Mouse (Mus musculus) MN1 (cell line): ENCODE results near the gene Sppl2c.
"Not testable (repeated sequence)": the region's sequence is repeated elsewhere in the genome, so short reads cannot be mapped to it uniquely, and the experiment has no call there.

ENCODE experiments used
- DNase-seq: peaks from one replicate; pipeline ENCODE4 v3.0.0-alpha.2; 2016; ENCODE audit warnings: low spot score

Gene Sppl2c

DNA sequence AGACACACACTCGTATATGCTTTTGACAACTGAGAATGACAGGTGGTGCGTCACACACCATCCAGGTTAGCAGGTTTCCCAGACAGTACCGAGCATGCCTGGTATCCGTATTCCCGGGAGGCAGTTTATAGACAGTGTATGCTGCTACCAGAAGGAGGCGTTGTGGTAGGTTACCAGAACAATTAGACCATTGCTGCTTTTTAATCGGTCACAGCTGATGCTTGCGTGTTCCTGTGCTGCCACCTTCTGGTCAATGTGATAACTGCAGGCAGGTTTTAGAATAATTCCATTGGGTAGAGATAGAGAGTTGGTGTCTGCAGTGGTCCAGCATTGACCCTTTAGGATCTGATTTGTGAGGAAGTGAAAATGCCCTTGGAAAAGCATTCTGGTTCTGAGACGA is 9.7 kb downstream of the Sppl2c start:
- DNase-seq = peak; percentile 92

GRCm38 (mm10) chr11:104197861-104198260 is 11.7 kb downstream of the Sppl2c start:
- DNase-seq = no peak

DNA sequence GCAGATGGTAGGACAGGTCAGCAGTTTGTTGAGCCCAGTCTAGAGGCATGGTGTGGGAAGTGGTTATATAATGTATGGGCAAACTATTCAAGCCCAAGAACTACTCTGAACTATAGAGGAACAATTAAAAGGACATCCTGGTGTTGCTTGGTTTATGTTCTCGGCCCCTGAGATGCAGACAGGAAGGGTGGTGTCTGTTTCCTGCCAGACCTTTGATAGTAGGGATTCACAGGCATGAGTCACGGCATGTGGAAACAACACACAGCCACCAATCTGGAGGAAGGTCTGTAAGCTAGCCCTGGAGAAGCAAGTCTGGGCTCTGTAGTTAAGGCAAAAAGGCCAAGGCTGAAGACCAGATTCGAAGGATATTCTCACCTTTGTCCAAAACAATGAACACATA is 17.1 kb downstream of the Sppl2c start:
- no peak for DNase-seq

GRCm38 (mm10) chr11:104206573-104206972 is 20.4 kb downstream of the Sppl2c start:
- peak; percentile 83 for DNase-seq

GRCm38 (mm10) chr11:104209041-104209440 is 22.9 kb downstream of the Sppl2c start:
- no peak for DNase-seq

DNA sequence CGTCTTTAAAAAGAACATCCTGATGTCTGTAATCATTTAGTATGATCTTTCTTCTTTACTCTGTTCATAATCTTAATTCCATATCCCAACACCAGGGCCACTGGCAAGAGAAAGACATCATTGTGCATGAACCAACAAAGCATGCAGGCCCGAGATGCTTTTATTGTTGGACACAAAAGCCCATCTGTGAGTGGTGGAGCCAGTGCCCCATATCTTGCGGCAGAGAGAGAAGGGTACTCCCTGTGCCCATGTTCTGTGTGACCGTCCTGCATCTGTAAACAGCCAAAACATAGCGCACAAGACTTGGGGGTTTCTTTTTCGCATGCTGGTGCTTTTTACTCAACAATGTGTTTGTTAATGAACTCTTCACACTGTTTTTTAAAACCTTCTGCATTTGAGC is 25.1 kb downstream of the Sppl2c start:
- no peak for DNase-seq

GRCm38 (mm10) chr11:104214128-104214527 is 28.0 kb downstream of the Sppl2c start:
- DNase-seq = not testable (repeated sequence)

DNA sequence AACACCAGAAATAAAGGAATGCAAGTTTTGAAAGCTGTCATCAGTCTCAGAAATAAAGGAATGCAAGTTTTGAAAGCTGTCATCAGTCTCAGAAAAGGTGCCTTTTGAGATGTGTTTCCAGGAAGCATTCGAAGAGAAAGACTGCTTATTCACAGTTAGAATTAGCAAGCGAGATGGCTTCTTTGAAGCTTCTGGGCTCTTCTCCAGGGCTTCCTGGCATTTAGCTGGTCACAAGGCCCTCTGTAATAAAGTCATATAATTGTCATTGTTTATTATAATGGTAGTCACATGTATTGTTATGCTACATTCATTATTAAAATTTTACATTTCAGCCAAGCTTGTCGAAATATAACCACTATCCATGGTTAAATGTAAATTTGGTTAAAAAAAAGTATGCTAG is 31.9 kb downstream of the Sppl2c start:
- DNase-seq = no peak

- no peak for DNase-seq
Observed at GRCm38 (mm10) chr11:104220291-104220690, 34.2 kb downstream of the Sppl2c start.

DNA sequence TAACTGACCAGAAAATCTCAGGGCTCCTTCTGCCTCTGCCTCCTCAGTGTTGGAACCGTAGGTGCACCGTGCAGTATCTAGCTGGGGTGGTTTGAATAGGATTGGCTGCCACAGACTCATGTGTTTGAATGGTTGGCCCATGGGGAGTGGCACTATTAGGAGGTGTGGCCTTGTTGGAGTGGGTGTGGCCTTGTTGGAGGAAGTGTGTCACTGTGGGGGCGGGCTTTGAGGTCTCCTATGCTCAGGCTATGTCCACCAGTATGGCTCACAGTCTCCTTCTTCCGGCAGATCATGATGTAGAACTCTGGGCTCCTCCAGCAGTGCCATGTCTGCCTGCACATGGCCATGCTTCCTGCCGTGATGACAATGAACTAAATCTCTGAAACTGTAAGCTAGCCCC is 35.6 kb downstream of the Sppl2c start:
- no peak for DNase-seq

GRCm38 (mm10) chr11:104223301-104223700 is 37.2 kb downstream of the Sppl2c start:
- peak; percentile 35 for DNase-seq

GRCm38 (mm10) chr11:104229391-104229790 is 43.3 kb downstream of the Sppl2c start:
- no peak for DNase-seq

GRCm38 (mm10) chr11:104230066-104230778 is 44.1 kb downstream of the Sppl2c start:
- peak; percentile 52 for DNase-seq

DNA sequence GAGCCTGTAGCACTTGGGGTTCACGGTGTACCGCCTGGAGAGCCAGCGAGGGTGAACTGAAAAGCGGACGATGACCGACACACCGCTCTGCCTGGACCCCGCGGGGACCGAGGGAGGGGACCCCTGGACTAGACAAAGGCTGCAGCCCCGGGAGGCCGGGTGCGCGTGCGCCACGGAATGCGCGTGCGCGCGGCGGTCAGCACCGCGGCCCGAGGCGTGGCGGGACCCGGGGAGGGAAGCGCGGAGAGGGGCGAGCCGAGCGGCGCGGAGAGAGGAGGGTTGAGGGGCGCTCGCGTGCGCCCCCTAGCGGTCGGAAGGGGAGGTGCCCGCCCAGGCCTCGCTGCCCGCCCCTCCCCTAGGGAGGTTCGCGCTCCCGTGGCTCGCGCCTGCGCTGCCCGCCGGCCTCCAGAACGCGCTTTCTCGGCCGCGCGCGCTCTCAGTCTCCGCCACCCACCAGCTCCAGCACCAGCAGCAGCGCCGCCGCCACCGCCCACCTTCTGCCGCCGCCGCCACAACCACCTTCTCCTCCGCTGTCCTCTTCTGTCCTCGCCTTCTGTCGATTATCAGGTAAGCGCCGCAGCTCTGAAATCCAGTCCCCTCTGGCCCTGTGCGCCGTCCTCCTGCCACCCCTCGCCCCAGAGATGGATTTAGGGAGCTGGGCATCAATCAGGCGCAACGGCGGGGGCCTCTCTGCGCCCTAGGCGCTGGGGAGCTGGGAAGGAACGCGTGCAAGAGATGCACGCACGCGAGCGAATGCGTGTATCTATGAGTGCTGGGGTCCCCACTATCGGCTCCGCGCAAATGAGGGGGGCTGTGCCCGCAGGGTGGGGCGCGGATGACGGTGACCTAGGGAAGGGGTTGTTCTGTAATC is 45.1 kb downstream of the Sppl2c start, which contains the start of gene Mapt:
Mapt (plus strand) TSS at position 350 of the 871 bp plus-strand sequence.
- DNase-seq = peak; percentile 91

GRCm38 (mm10) chr11:104232141-104233061 is 46.3 kb downstream of the Sppl2c start:
- DNase-seq = peak; percentile 63

DNA sequence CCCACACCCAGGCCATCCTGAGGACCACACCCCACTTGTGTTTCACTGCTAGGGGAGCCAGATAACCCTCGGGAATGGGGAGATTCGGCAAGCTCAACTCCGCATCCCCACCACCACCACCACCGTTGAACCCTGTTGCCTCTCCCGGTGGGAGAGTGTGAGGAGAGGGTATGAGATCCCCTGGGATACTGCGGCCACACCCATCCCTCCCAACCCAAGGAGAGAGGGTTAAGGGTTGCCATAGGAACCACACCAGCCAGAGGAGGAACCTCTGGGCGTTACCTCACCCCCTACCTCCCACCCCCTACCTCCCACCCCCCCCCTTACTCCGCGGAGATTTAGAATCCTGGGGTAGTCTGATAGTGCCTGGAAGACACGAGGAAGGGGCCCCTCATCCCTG is 47.0 kb downstream of the Sppl2c start:
- no peak for DNase-seq

- DNase-seq = no peak
Observed at GRCm38 (mm10) chr11:104233574-104234206, 47.6 kb downstream of the Sppl2c start.

DNA sequence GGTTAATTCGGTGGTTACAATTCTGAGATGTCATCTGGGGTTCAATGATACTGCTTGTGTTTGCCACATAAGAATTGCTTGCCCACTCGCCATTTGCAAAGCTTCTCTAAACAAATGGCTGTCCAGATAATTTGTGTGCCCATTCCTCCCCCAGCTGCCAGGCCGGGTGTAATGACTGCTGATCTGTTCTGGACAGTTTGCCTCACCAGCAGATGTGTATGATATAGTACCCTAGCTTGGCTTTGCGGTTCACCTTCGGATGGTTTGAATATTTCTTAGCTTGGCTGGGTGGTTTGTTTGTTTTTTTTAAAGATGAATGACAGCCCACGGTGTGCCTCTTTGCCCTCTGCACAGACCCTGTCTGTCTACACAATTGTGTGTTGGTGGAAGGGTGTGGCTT is 48.6 kb downstream of the Sppl2c start:
- no peak for DNase-seq

- no peak for DNase-seq
Observed at GRCm38 (mm10) chr11:104235881-104236280, 49.8 kb downstream of the Sppl2c start.

DNA sequence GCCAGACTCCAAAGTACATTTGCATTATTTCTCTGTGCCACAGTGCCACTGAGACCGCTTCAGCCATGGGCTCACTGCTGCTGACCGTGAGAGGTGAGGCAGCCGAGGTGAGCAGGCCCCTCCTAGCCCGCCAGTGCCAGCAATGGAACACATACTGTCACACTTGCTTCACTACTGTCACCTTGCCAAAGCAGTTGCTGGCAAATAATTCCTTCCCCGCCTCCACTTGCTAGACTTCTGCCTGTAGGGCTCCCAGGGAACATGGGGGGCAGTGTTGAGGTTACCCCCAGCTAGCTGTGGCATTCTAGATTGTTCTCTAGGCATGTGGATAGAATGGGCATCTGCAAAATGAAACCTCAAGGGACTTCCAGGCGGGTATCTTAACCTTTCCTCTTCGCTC is 51.1 kb downstream of the Sppl2c start:
- peak; percentile 33 for DNase-seq

DNA sequence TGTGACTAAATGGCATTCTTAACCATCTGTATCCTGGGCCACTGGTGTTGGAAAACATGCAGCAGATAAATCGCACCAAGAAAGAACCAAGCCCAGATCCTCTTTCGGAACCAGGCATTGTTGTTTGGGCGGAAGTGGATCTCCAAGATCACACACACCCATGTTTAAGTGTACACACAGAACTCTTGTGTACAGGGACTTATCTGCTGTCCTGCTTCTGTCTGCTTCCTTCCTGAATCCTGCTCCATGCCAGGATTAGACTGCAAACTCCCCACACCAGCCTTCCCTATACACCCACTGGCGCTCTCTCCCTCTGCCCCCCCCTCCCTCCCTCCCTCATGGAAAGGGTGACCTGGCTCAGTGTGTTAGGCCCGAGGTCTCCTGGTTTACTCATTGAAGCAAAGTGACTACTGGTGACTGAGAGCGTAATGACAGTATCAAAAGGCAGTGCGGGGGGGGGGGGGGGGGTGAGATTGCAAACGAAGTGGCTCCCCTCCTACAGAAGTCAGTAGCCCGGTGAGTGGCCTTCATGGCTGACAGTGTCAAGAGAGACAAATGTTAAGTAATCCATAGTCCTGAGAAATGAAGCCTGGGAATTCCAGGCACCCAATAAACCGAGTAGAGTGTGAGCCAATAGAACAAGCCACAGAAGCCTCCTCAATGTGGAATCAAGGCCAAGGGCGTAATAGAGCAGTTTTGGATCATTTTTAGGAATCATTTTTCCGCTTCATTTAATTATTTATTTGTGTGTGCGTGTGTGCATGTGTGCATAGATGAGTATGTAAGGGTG is 52.0 kb downstream of the Sppl2c start:
- no peak for DNase-seq
